Mouse (Mus musculus) left cerebral cortex, postnatal 4 days (tissue): Measurements from ENCODE around the gene Sipa1l2. TPM values are rescaled to one million over a fixed set of nuclear protein-coding genes. Genes with fewer than 3 reads are reported as not detected.

Experiments used
- DNase-seq: peaks from one replicate; pipeline ENCODE4 v3.0.0-alpha.2; 2022
- intact Hi-C: fragments of 180-260 bp; cut with DNase I; formaldehyde crosslinking; loops from one replicate; pipeline ENCODE4 v1.15.1; 2025
- total RNA-seq, 2 experiments: library from RNA; stranded (reverse); gene quantifications; 2 replicates each; pipeline ENCODE4 v1.2.3; 2021

Gene Sipa1l2
- total RNA-seq, 2 experiments from 2014 or later = 43.2 to 46.9 TPM

DNA sequence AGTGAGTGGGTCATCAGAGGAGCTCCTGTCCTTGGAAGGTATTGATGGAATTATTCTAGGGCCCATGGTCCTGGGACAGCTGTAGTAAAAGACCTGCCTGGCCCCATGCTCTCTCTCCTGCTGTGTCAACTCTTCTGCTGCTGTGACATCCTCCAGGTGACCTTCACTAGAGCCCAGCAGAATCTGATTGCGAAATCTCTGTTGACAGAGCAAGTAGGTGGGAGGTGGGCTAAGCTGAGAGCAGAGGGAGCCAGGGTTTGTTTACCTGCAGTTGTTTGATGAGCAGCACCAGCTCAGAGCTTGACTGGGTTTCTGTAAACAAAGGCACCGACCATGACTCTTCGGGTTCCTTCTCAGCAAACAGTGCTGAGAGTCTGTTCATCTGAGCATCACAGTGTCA is 187.9 kb downstream of the Sipa1l2 start:
- DNase-seq = no peak
- intact Hi-C loops = no loop called here

DNA sequence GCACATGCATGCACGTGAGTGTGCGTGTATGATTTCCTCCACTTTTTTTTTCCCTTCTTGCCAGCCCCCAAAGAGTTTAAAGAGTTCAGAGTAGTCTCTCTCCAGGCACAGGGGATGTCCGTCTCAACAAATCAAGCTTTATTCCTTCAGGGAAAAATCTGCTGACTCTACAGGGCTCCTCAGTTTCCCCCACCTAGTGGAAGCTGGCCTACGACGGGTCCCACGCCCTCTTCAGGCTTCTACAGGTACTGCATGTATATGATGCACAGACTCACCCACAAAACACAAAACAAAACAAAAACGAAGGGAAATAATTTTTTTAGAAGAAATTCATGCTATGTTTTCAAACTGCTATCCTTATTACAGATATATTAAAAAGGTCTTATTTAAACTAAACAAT is 189.7 kb downstream of the Sipa1l2 start:
- DNase-seq = no peak
- intact Hi-C loops = no loop called here

DNA sequence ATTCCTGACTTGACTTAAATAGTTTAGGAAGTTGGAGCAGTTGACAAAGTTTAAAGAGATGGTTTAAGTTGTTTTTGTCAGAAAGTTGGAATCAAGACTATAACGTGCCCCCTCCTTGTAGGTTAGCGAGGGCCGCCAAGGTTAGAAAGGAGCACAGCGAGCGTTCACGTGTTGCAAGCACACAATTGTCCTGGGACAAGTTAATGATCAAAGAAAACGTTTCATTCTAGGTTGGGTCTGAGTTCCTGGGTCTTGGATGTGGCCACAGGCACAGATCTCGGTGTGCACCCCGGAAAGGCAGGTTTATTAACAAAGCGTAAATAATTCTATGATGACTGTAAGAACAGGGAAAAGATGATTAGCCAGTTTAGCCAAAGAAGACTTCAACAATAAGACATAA is 190.5 kb downstream of the Sipa1l2 start:
- intact Hi-C loops = no loop called here
- DNase-seq = no peak

DNA sequence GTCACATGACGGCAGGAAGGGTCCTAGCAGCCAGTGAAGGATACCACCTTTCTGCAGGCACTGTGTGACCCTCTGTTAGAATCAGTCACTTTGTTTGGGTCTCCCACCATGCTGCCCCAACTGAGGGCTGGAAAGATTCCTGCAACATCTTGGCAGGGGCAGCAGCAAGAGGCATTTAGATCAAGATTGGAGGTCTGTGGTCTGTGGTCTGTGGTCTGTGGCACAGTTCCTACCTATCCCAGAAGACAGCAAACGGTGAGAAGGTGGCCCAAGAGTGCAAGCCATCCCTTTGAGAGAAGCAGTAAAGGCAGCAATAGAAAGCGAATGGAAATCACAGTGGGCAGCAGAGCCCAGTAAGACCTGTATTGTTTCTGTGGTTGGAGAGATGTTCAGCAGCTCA is 191.9 kb downstream of the Sipa1l2 start:
- intact Hi-C loops = no loop called here
- DNase-seq = no peak

DNA sequence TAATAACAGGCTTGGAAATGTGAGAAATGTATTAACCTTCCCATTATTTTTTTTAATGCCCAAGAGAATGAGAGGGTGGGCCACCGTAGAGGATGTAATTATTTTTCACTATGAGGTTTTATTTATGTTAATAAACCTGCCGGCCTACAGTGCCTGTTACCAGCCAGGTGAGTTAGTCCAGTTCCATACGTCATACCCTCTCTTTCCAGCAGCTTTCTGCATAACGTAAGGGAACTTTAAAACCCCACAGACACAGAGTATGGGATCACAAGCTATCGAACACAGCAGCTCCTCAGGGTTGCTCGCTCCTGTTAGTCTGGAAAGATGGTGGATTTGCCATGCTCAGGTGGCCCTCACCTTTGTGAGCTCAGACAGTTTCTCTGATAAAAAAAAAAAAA is 193.2 kb downstream of the Sipa1l2 start:
- intact Hi-C loops = no loop called here
- DNase-seq = no peak

DNA sequence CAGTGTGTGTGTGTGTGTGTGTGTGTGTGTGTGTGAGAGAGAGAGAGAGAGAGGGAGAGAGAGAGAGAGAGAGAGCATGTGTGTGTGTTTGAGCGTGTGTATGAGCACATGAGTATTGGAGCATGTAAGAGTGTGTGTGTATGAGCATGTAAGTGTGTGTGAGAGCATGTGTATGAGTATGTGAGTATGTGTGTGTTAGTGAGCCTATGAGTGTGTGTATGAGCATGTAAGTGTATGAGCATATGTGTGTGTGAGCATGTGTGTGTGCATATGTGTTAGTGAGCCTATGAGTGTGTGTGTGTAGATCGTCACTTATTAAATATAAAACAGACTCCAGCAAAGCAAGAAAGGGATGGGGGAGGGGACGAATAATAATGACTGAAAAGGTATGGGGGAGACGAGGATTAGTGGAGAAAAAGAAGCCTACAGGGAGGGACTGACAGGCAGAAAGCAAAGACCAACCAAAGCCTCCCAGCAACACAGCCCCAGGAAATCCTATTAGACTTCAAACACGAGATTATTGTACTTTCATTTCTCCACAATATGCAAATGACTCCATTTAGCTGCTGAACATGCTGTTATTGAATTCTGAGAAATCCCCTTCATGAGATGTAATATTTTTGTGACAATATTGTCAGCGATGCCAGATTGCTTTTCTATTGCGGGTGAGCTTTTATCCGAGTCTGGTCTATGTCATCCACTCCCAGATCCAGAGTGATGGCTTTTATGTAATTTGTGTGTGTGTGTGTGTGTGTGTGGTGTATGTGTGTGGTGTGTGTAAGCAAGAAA is 193.8 kb downstream of the Sipa1l2 start:
- intact Hi-C loops = no loop called here
- no peak for DNase-seq

DNA sequence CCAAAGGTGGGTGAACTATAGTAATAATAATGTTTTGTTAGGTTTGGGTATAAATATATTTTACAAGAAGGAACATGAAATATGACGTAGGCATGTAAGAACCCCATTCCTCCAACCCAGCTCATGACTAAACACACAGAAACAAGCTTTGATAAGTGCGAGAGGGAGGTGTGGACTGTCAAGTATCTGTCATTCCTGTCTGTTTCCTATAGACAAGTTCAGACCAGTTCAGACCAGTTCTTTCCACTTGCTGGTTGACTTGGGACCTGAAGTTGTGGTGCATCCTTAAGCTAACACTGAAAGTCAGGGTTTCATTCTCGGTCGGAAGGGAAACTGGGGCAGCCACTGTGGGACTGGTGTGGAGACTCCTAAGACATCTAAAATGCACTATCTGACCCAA is 197.0 kb downstream of the Sipa1l2 start:
- intact Hi-C loops = no loop called here
- no peak for DNase-seq

DNA sequence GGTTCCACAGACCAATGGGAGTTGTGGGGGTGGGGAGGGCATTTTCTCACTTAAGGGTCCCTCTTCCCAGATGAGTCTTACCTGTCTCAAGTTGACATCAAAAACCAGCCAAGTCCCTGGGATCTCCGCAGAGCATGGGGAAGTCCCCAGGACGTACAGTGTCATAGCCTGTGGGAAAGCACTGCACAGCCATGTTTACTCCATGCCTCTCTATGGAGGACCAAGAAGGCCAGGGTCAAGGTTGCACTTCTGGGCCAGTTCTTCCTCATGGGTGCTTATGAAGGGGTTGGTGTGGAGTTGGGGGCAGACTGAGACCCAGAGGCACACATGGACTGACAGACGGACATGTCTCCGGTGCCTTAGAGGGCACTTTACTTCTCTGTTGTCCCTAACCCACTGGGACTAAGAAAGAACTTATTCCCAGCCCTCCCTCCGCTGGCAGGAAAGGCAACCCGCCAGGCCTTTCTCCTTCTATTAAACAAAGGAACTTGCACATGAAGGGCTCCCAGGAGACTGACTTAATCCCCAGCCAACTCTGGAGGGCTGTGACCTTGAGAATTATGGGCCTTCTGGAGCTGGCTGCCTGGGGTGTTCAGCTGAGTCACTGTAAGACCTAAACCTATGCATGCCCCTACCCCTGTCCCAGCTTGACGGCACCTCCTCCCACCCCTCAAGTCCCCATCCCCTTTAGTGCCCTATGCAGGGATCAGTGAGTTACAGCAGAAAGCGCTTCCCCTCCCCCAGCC is 199.9 kb downstream of the Sipa1l2 start:
- intact Hi-C loops = no loop called here
- peak; percentile 35 for DNase-seq

DNA sequence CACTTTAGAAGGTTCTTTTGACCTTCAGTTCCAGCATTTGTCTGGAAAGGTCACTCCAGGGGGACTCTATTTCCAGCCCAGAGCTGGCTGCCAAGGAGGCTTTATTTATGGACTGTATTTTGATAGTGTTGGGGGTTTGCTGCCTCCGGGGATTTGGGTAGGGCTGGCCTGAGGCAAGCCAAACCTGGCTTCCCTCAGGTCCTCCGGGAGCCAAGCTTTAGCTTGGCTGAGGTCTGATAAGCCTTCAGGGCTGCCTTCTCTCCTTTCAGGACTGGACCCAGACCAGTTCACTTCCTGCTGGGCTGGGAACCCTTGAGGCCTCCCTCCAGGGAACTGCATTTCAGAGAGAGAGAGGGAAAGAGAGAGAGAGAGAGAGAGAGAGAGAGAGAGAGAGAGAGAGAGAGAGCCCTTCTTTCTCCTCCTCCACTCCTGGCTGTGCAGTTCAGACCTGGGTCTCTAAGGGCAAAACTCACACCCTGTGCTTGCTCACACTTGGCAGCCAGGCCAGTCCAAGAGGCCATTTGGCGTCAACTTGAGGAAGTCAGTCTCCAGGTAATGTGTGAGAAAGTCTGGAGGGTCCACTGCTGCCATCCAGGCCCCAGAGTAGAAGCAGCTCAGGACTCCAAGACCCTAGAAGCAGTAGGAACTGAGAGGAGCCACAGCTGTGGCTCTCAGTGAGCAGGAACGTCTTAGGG is 201.1 kb downstream of the Sipa1l2 start:
- DNase-seq = no peak
- intact Hi-C loops = no loop called here

Other genes with a start within 250 kb of the Sipa1l2 start
- 1 to 10 TPM; 7.8 to 8.4 TPM for gene Map10, start 100.0 kb upstream of the Sipa1l2 start, total RNA-seq
- 10 to 100 TPM; 17.4 to 19.3 TPM for gene Ntpcr, start 160.2 kb upstream of the Sipa1l2 start, total RNA-seq